Comparison of ENCODE assay signal across 9 mouse cellular contexts in the genomic region with DNA sequence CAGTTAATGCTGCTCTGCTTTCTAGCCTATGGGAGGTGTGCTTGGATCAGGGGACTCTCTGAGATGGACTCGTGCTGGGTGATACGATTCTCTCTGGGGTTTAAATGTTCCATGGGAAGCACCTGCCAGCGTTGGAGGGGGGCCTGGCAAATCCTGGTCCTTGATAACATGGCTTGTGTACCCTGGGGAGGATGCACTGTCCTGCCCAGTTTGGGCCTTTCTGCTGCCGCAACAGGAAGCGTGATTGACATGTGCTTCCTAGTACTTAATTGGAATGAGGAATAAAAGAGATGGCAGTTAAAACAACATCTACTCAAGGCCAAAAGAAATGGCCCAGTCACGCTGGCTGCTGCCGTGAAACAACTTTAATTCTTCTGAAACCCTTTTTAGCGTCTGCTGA.
DNase-seq lines count a peak whose midpoint lies in the region; ATAC-seq and TF ChIP-seq lines count a peak whose summit lies in the region.
"Had no signal": no experiment of that assay in that cellular context is flagged by ENCODE, and none has a peak within 500 bp of the region (broad histone marks: within the 10 kb centered on the region; RNA-seq: fewer than 3 reads in every experiment).

No protein-coding gene starts in this region.

- H3K4me1 ChIP-seq in heart, adult 2 months (ENCODE audit: control insufficient read depth, insufficient read depth, low read length) = peaks cover 19% of the 10 kb centered on the region
- peaks cover 46% of the 10 kb centered on the region for H3K4me1 ChIP-seq in heart, embryonic 12.5 days (replicated peaks)
- H3K4me1 ChIP-seq in lung, embryonic 15.5 days = peaks cover 72% of the 10 kb centered on the region
- peaks cover 14% of the 10 kb centered on the region for H3K4me1 ChIP-seq in lung, adult 2 months (ENCODE audit: control insufficient read depth, insufficient read depth, low read length)
- H3K4me1 ChIP-seq in embryonic facial prominence, embryonic 10.5 days = peaks cover 70% of the 10 kb centered on the region
- H3K4me1 ChIP-seq in limb, embryonic 11.5 days (ENCODE audit: control insufficient read depth, insufficient read depth, low read length) = peaks cover 58% of the 10 kb centered on the region

- DNase-seq in heart, adult 2 months = peak in 1 of 2 experiments; percentile 24
- DNase-seq in lung, adult 2 months = no peak
- DNase-seq in embryonic facial prominence, embryonic 10.5 days (ENCODE audit: low spot score) = no peak
- DNase-seq in limb, embryonic 11.5 days (ENCODE audit: low spot score) = no peak
- DNase-seq in liver = no peak
- DNase-seq in embryo, embryonic 10 days (ENCODE audit: low spot score) = no peak

- peaks cover 7% of the 10 kb centered on the region; the same call in 1 of the 2 replicates for H3K36me3 ChIP-seq in heart, adult 2 months (ENCODE audit: control insufficient read depth, insufficient read depth, low read length)
- peaks cover 13% of the 10 kb centered on the region for H3K36me3 ChIP-seq in heart, embryonic 12.5 days
- H3K36me3 ChIP-seq in lung, embryonic 15.5 days = no peaks in the 10 kb centered on the region
- peaks cover 11% of the 10 kb centered on the region for H3K36me3 ChIP-seq in embryonic facial prominence, embryonic 10.5 days (replicated peaks)
- H3K36me3 ChIP-seq in limb, embryonic 11.5 days (ENCODE audit: control insufficient read depth, insufficient read depth, low read length) = peaks cover 2% of the 10 kb centered on the region; the same call in 1 of the 2 replicates

- peak overlapping the region; percentile 17; the same call in 1 of the 2 replicates for H3K27ac ChIP-seq in heart, adult 2 months
- H3K27ac ChIP-seq in heart, embryonic 12.5 days (ENCODE audit: poor library complexity, severe bottlenecking) = no peak overlapping the region; the same call in 1 of the 2 replicates
- peak overlapping the region; percentile 64 for H3K27ac ChIP-seq in lung, embryonic 15.5 days
- H3K27ac ChIP-seq in embryonic facial prominence, embryonic 10.5 days (replicated peaks) = peak overlapping the region; percentile 48
- H3K27ac ChIP-seq in limb, embryonic 11.5 days (replicated peaks; ENCODE audit: low read depth, low read length) = peak overlapping the region; percentile 60

- no peak for ATAC-seq in heart, embryonic 12.5 days (ENCODE audit: insufficient number of reproducible peaks, low FRiP score)
- no peak for ATAC-seq in lung, embryonic 15.5 days (ENCODE audit: borderline replicate concordance, extremely low read depth, low FRiP score, low TSS enrichment)
- no peak for ATAC-seq in limb, embryonic 11.5 days (ENCODE audit: insufficient number of reproducible peaks, low FRiP score, low TSS enrichment, low read depth)

- H3K27me3 ChIP-seq in heart, adult 2 months (ENCODE audit: control insufficient read depth, insufficient read depth, low read length) = no peaks in the 10 kb centered on the region
- H3K27me3 ChIP-seq in heart, embryonic 12.5 days (replicated peaks) = no peaks in the 10 kb centered on the region
- no peaks in the 10 kb centered on the region for H3K27me3 ChIP-seq in lung, embryonic 15.5 days
- no peaks in the 10 kb centered on the region for H3K27me3 ChIP-seq in embryonic facial prominence, embryonic 10.5 days (replicated peaks; ENCODE audit: low read depth, poor library complexity, severe bottlenecking)
- H3K27me3 ChIP-seq in limb, embryonic 11.5 days (ENCODE audit: control insufficient read depth, insufficient read depth, low read length) = no peaks in the 10 kb centered on the region

- no peak overlapping the region for H3K9ac ChIP-seq in heart, adult 2 months (ENCODE audit: low read depth, low read length)
- H3K9ac ChIP-seq in heart, embryonic 12.5 days = no peak overlapping the region
- H3K9ac ChIP-seq in lung, embryonic 15.5 days = no peak overlapping the region
- no peak overlapping the region for H3K9ac ChIP-seq in limb, embryonic 11.5 days (ENCODE audit: low read length)

- 34% methylated on average over 8 of the region's 8 CpGs for WGBS in heart, adult 2 months
- WGBS in heart, embryonic 12.5 days = 46% methylated on average over 8 of the region's 8 CpGs
- WGBS in lung, embryonic 15.5 days = 48% methylated on average over 8 of the region's 8 CpGs
- WGBS in lung, adult 2 months = 33% methylated on average over 8 of the region's 8 CpGs
- WGBS in embryonic facial prominence, embryonic 10.5 days = 38% methylated on average over 8 of the region's 8 CpGs
- 29% methylated on average over 8 of the region's 8 CpGs for WGBS in limb, embryonic 11.5 days

- no peak overlapping the region for H3K4me2 ChIP-seq in heart, embryonic 12.5 days
- H3K4me2 ChIP-seq in lung, embryonic 15.5 days = no peak overlapping the region
- peak overlapping the region; percentile 30 for H3K4me2 ChIP-seq in limb, embryonic 11.5 days (ENCODE audit: low read depth, severe bottlenecking)

- no peak for TF ChIP-seq POLR2A in heart, adult 2 months (IDR thresholded peaks at IDR 0.05; ENCODE audit: insufficient read depth, low read depth, low read length)
- TF ChIP-seq POLR2A in lung, adult 2 months (IDR thresholded peaks at IDR 0.05; ENCODE audit: borderline replicate concordance, extremely low read depth, low read depth, low read length) = no peak

- H3K4me3 ChIP-seq in heart, adult 2 months = no peak overlapping the region
- no peak overlapping the region for H3K4me3 ChIP-seq in heart, embryonic 12.5 days
- H3K4me3 ChIP-seq in lung, embryonic 15.5 days = no peak overlapping the region
- no peak overlapping the region for H3K4me3 ChIP-seq in lung, adult 2 months (replicated peaks; ENCODE audit: extremely low read depth, low read depth, low read length)
- H3K4me3 ChIP-seq in embryonic facial prominence, embryonic 10.5 days = no peak overlapping the region
- no peak overlapping the region for H3K4me3 ChIP-seq in limb, embryonic 11.5 days (ENCODE audit: low read depth, low read length)
- H3K4me3 ChIP-seq: erythroblast, embryonic 14.5 days had no signal

- no peaks in the 10 kb centered on the region for H3K9me3 ChIP-seq in heart, embryonic 12.5 days (replicated peaks)
- no peaks in the 10 kb centered on the region for H3K9me3 ChIP-seq in lung, embryonic 15.5 days
- no peaks in the 10 kb centered on the region for H3K9me3 ChIP-seq in embryonic facial prominence, embryonic 10.5 days
- no peaks in the 10 kb centered on the region for H3K9me3 ChIP-seq in limb, embryonic 11.5 days (ENCODE audit: control insufficient read depth, low read length)

- peaks cover 1% of the 10 kb centered on the region for H3K79me2 ChIP-seq in heart, adult 2 months (replicated peaks; ENCODE audit: control insufficient read depth, insufficient read depth, low read length)

- intact Hi-C loops in heart, adult 2 months (cut with DNase I) = no loop called here

- no peak for TF ChIP-seq CTCF in heart, adult 2 months (IDR thresholded peaks at IDR 0.05)
- TF ChIP-seq CTCF in lung, adult 2 months (IDR thresholded peaks at IDR 0.05; ENCODE audit: insufficient read depth, low read length) = no peak

- 0 out of 2 replicates have a peak, but pooled peaks have one; percentile 10 for TF ChIP-seq EP300 in heart, adult 2 months (IDR thresholded peaks at IDR 0.05; ENCODE audit: insufficient read depth, low read depth, low read length)
